Mouse (Mus musculus) gastrocnemius, adult 2 months (tissue): ENCODE measurements around the gene Kpna7. TPM values are rescaled to one million over a fixed set of nuclear protein-coding genes. Genes with fewer than 3 reads are reported as not detected.

Source experiments
- DNase-seq: peaks from one replicate; pipeline ENCODE4 v3.0.0; 2022
- H3K27ac ChIP-seq: fragments of 200-600 bp; 2 replicates; pipeline ENCODE4 v1.8.1; 2022; ENCODE audit warnings: mild to moderate bottlenecking
- H3K4me3 ChIP-seq: fragments of 200-600 bp; 2 replicates; pipeline ENCODE4 v1.8.1; 2022; ENCODE audit warnings: mild to moderate bottlenecking, moderate library complexity
- CTCF ChIP-seq: fragments of 200-600 bp; IDR thresholded peaks from 2 replicates; pipeline ENCODE4 v1.8.1; 2022; ENCODE audit warnings: antibody characterized with exemption, mild to moderate bottlenecking, moderate library complexity
- intact Hi-C: fragments of 180-260 bp; cut with DNase I; formaldehyde crosslinking; loops from one replicate; pipeline ENCODE4 v1.15.1; 2025
- total RNA-seq, 2 experiments: library from RNA; stranded (reverse); gene quantifications; 2 replicates each; pipeline ENCODE4 v1.2.3; 2021

Kpna7 gene
- total RNA-seq, 2 experiments from 2014 or later: not detected

GRCm38 (mm10) chr5:144989061-144989405, 94.8 kb downstream of the Kpna7 start:
- no peak overlapping the region for H3K27ac ChIP-seq
- intact Hi-C loops: loop anchor here (2.0 to 5.0 kb wide), 2 partner anchors 82 to 107 kb away; no protein-coding TSS in a partner anchor

GRCm38 (mm10) chr5:144988340-144989060, 95.3 kb downstream of the Kpna7 start:
- no peak overlapping the region for H3K4me3 ChIP-seq
- intact Hi-C loops: loop anchor here (1.0 to 5.0 kb wide), 3 partner anchors 40 to 106 kb away; no protein-coding TSS in a partner anchor
- H3K27ac ChIP-seq: no peak overlapping the region
- TF ChIP-seq CTCF: peak; percentile 83
- peak; percentile 28 for DNase-seq

More at GRCm38 (mm10) chr5:144989061-144989405, 94.8 kb downstream of the Kpna7 start:
- DNase-seq: no peak
- no peak for TF ChIP-seq CTCF
- H3K4me3 ChIP-seq: no peak overlapping the region

GRCm38 (mm10) chr5:144987561-144987960, 96.3 kb downstream of the Kpna7 start:
- intact Hi-C loops: loop anchor here (5.0 kb wide), 1 partner anchor 105 kb away; no protein-coding TSS in a partner anchor
- no peak for DNase-seq
- no peak overlapping the region for H3K27ac ChIP-seq
- no peak overlapping the region for H3K4me3 ChIP-seq
- TF ChIP-seq CTCF: no peak

GRCm38 (mm10) chr5:144984839-144985238, 99.0 kb downstream of the Kpna7 start:
- intact Hi-C loops: loop anchor here (5.0 kb wide), 1 partner anchor 103 kb away; no protein-coding TSS in a partner anchor
- Histone ChIP-seq H3K4me3 (no peak overlapping the region), H3K27ac (no peak overlapping the region)
- peak; percentile 37; the same call in 1 of the 2 replicates for TF ChIP-seq CTCF
- no peak for DNase-seq

DNA sequence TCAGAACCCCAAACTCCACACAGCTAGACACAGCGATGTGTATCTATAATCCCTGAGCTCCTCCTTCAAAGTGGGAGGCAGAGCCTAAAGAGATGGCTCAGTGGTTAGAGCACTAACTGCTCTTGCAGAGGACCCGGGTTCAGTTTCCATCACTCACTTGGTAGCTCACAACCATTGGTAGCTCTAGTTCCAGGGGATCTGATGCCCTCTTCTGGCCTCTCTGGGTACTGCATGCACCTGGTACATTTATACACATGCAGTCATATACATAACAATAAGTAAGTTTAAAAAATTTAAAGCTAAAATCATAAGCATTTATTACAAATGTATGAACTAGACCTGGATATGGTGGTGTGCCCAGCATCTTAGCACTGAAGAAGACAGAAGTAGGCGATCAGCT, 100.6 kb downstream of the Kpna7 start:
- peak; percentile 47 for TF ChIP-seq CTCF
- Histone ChIP-seq H3K4me3 (no peak overlapping the region), H3K27ac (no peak overlapping the region)
- DNase-seq: no peak
- intact Hi-C loops: no loop called here

DNA sequence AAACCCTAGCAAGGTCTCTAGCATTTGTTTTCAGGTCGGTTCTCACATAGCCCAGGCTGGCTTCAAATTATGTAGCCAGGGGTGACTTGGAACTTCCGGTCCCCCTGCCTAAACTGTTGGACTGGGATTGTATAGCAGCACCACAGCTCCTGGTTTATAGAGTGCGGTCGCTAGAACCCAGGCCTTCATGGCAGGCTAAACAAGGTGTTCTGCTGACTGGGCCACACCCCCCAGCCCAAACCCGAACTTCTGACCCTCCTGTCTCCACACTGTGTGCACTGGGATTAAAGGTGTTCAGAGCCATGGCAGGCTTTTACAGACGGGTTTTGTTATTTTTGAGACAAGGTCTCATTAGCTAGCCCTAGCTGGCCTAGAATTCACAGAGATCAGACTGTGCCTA, 104.7 kb downstream of the Kpna7 start:
- no peak for TF ChIP-seq CTCF
- Histone ChIP-seq H3K4me3 (no peak overlapping the region), H3K27ac (no peak overlapping the region)
- no peak for DNase-seq
- intact Hi-C loops: no loop called here

- Histone ChIP-seq H3K27ac (no peak overlapping the region), H3K4me3 (no peak overlapping the region)
- DNase-seq: no peak
- intact Hi-C loops: no loop called here
- TF ChIP-seq CTCF: no peak
Observed at GRCm38 (mm10) chr5:144978533-144979107, 105.2 kb downstream of the Kpna7 start.

DNA sequence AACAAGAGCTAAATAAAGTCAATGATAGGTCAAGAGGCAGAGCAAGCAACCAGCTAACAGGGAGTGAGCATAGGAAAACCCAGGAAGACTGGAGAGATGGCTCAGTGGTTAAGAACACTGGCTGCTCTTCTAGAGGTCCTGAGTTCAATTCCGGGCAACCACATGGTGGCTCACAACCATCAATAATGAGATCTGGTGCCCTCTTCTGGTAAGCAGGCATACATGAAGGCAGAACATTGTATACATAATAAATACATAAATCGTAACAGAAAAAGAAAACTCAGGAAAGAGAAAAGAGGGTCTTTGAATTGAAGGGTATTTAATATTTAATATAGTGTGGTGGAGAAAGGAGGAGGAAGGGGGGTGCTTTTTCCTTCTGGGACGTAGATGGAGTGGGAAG, 112.6 kb downstream of the Kpna7 start:
- no peak for DNase-seq
- intact Hi-C loops: no loop called here
- Histone ChIP-seq H3K4me3 (no peak overlapping the region), H3K27ac (no peak overlapping the region)
- peak; percentile 50 for TF ChIP-seq CTCF

- no peak for TF ChIP-seq CTCF
- Histone ChIP-seq H3K4me3 (peak within 1 kb of the TSS; percentile 81), H3K27ac (peak within 1 kb of the TSS; percentile 96)
- intact Hi-C loops: loop anchor here (2.0 to 5.0 kb wide), 3 partner anchors 17 to 83 kb away; no protein-coding TSS in a partner anchor
- peak; percentile 94 for DNase-seq
Observed at GRCm38 (mm10) chr5:144965639-144966351, 118.0 kb downstream of the Kpna7 start, which contains the start of gene Smurf1. Gene Smurf1 (minus strand): TSS chr5:144965847.

- H3K4me3 ChIP-seq: peak overlapping the region; percentile 81
- peak; percentile 90 for DNase-seq
- intact Hi-C loops: loop anchor here (2.0 to 5.0 kb wide), 3 partner anchors 16 to 83 kb away; no protein-coding TSS in a partner anchor
- peak overlapping the region; percentile 96 for H3K27ac ChIP-seq
- no peak for TF ChIP-seq CTCF
Observed at GRCm38 (mm10) chr5:144964872-144965638, 118.8 kb downstream of the Kpna7 start.

DNA sequence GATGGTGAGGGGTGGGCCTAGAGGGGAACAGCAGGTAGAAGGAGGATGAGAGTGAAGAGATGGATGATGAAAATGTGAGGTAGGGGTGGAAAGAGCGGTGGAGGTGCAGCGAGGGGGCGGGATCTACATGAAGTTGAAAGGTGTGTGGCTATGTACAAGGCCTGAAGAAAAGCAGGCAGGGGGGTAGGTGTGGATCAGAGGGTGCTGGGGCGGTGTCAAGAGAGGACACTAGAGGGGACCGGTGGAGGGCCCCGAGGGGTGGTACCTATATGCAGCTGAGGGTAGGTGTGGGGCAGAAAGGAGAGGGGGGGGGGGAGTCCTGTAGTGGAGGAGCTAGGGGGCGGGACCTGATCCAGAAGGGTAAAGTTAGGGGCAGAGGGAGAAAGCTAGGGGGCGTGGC, 119.4 kb downstream of the Kpna7 start:
- DNase-seq: no peak
- intact Hi-C loops: loop anchor here (2.0 kb wide), 1 partner anchor 16 kb away; no protein-coding TSS in a partner anchor
- Histone ChIP-seq H3K4me3 (peak overlapping the region; percentile 81), H3K27ac (peak overlapping the region; percentile 96)
- TF ChIP-seq CTCF: no peak

GRCm38 (mm10) chr5:144963817-144964261, 120.0 kb downstream of the Kpna7 start:
- Histone ChIP-seq H3K4me3 (peak overlapping the region; percentile 81), H3K27ac (peak overlapping the region; percentile 68)
- intact Hi-C loops: loop anchor here (2.0 kb wide), 1 partner anchor 15 kb away; no protein-coding TSS in a partner anchor
- no peak for TF ChIP-seq CTCF
- peak; percentile 66 for DNase-seq
